Mouse (Mus musculus): ENCODE results near the gene Btnl2. TPM values are rescaled to one million over a fixed set of nuclear protein-coding genes. Genes with fewer than 3 reads are reported as not detected.

The Btnl2 gene
- total RNA-seq, 2 experiments from 2014 or later: 0.62 to 0.91 TPM

DNA sequence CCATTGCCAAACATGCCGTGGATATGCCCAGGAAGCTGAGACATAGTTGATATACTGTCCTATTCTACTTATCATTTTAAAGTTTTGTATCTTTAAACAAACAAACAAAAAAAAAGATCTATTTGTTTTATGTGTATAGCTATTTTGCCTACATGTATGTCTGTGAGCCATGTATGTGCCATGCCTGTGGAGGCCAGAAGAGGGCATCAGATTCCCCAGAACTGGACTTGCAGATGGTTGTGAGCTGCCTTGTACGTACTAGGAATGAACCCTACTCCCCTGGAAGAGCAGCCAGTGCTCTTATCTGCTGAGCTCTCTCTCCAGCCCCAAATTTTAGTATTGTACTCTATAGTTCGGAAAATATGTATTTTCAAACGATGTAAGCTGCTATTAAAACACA is 33.9 kb downstream of the Btnl2 start:
- DNase-seq (ENCODE audit: low spot score in 2 of 2): peak in 1 of 2 experiments; percentile 19
- intact Hi-C loops (cut with DNase I): no loop called here

- intact Hi-C loops (cut with DNase I): no loop called here
- DNase-seq (ENCODE audit: low spot score in 2 of 2): no peak
Measured at GRCm38 (mm10) chr17:34391507-34391906, 36.9 kb downstream of the Btnl2 start.

GRCm38 (mm10) chr17:34392321-34392720 is 37.7 kb downstream of the Btnl2 start:
- peak in 1 of 2 experiments; percentile 15 for DNase-seq (ENCODE audit: low spot score in 2 of 2)
- intact Hi-C loops (cut with DNase I): no loop called here

DNA sequence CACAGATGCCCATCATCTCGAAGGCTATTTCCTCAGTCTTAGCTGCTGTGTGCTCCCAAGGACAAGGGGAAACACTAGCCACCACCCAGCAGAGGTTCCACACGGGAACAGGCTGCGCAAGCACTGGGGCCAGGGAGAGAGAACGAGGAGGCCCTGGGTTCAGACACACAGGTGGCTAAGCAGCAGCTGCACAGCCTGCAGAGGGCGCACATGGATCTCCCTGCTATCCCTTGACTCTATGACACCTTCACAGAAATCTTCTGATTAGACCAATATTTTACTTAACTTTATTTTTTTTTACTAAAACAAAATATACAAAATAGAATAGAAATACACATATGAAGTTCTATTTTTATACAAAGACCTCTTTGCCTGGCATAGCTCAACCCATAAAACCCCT is 42.7 kb downstream of the Btnl2 start:
- no peak for DNase-seq (ENCODE audit: low spot score in 2 of 2)
- intact Hi-C loops (cut with DNase I): no loop called here

GRCm38 (mm10) chr17:34398058-34398710 is 43.6 kb downstream of the Btnl2 start:
- intact Hi-C loops (cut with DNase I): no loop called here
- peak; percentile 82 to 95 for DNase-seq (ENCODE audit: low spot score in 2 of 2)

DNA sequence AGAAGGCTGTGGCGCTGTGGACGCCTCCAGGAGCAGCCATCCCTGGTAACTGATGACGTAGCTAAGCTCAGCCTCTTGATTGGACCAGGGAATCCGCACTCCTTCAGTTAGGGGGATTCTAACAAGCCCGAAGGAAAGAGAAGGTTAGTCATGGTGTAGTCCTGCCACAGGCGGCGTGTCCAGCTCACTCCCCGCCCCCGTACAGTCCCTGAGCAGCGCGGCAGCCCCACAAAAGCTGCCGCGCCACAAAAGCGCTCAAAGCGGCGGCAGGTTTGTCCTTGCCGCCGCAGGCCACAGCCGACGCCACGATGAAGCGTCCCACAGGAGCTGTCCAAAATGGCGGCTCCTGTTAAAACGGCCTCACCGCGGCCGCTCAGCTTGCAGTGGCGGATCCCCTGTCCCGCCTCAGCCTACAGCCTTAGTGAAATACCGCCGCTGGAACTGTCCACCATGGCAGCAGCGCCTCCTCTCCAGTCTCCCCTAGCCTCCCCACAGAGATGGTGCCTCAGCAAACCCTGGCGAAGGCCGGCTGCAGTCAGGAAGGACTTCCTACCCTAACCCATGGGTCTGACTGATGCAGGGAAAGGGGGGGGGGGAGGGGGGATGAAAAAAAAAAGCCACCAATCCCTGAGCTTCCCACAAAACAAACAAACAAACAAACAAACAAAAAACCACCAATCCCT is 44.2 kb downstream of the Btnl2 start, which contains the start of gene BC051142:
TSS of gene BC051142 (plus strand) at position 110 of the 683 bp plus-strand sequence.
- intact Hi-C loops (cut with DNase I): no loop called here
- peak; percentile 86 to 88 for DNase-seq (ENCODE audit: low spot score in 2 of 2)

- intact Hi-C loops (cut with DNase I): no loop called here
- peak in 1 of 2 experiments; percentile 8 for DNase-seq (ENCODE audit: low spot score in 2 of 2)
Measured at GRCm38 (mm10) chr17:34399394-34399715, 44.7 kb downstream of the Btnl2 start.

GRCm38 (mm10) chr17:34411117-34411516 is 56.5 kb downstream of the Btnl2 start:
- intact Hi-C loops (cut with DNase I): loop anchor here (5.0 kb wide), 2 partner anchors 164 to 239 kb away; no protein-coding TSS in a partner anchor
- DNase-seq (ENCODE audit: low spot score in 2 of 2): peak; percentile 82 to 84

Other genes starting within 250 kb of the Btnl2 start
- 10 to 100 TPM; 25.8 to 29.1 TPM for gene H2-DMa, start 235.3 kb upstream of the Btnl2 start, total RNA-seq (2021)
- 100 to 1,000 TPM; 231 to 249 TPM for gene Brd2, start 232.2 kb upstream of the Btnl2 start, total RNA-seq (2021)
- gene H2-DMb2, start 211.5 kb upstream of the Btnl2 start, total RNA-seq (2021): 1 to 10 TPM; 1.0 to 1.1 TPM
- 1 to 10 TPM; 1.1 to 1.6 TPM for gene H2-DMb1, start 201.8 kb upstream of the Btnl2 start, total RNA-seq (2021)
- gene Tap1, start 167.3 kb upstream of the Btnl2 start, total RNA-seq (2021): 1 to 10 TPM; 2.1 to 2.8 TPM
- 1 to 10 TPM; 1.8 to 2.2 TPM for gene Psmb9, start 167.1 kb upstream of the Btnl2 start, total RNA-seq (2021)
- gene Psmb8, start 157.1 kb upstream of the Btnl2 start, total RNA-seq (2021): 1 to 10 TPM; 2.6 to 2.7 TPM
- gene Tap2, start 151.3 kb upstream of the Btnl2 start, total RNA-seq (2021): 1 to 10 TPM; 3.1 to 5.0 TPM
- gene H2-Ob, start 115.9 kb upstream of the Btnl2 start, total RNA-seq (2021): under 1 TPM in 1 of 2 experiments, not detected in 1; 0.15 TPM
- 1 to 10 TPM; 1.1 to 2.1 TPM for gene H2-Ab1, start 97.1 kb upstream of the Btnl2 start, total RNA-seq (2021)
- gene H2-Aa, start 67.0 kb upstream of the Btnl2 start, total RNA-seq (2021): 1 to 10 TPM; 1.6 to 1.7 TPM
- 1 to 10 TPM in 1 of 2 experiments, under 1 TPM in 1; 0.99 to 2.4 TPM for gene H2-Eb1, start 49.0 kb upstream of the Btnl2 start, total RNA-seq (2021)
- not detected for gene H2-Eb2, start 29.2 kb upstream of the Btnl2 start, total RNA-seq (2021)
- not detected for gene Btnl1, start 22.3 kb downstream of the Btnl2 start, total RNA-seq (2021)
- gene BC051142, start 44.0 kb downstream of the Btnl2 start, total RNA-seq (2021): 1 to 10 TPM; 4.9 to 5.6 TPM
- gene Btnl4, start 122.5 kb downstream of the Btnl2 start, total RNA-seq (2021): not detected
- gene Btnl6, start 162.5 kb downstream of the Btnl2 start, total RNA-seq (2021): not detected
- 10 to 100 TPM; 10.0 to 10.9 TPM for gene Notch4, start 209.4 kb downstream of the Btnl2 start, total RNA-seq (2021)
- gene Gpsm3, start 235.0 kb downstream of the Btnl2 start, total RNA-seq (2021): 1 to 10 TPM; 3.2 to 3.4 TPM
- gene Pbx2, start 236.4 kb downstream of the Btnl2 start, total RNA-seq (2021): 10 to 100 TPM; 45.9 to 48.8 TPM
- 1 to 10 TPM in 1 of 2 experiments, under 1 TPM in 1; 0.87 to 1.2 TPM for gene Ager, start 243.0 kb downstream of the Btnl2 start, total RNA-seq (2021)
- gene Rnf5, start 248.9 kb downstream of the Btnl2 start, total RNA-seq (2021): 10 to 100 TPM; 83.2 to 90.9 TPM
- gene Agpat1, start 249.4 kb downstream of the Btnl2 start, total RNA-seq (2021): 100 to 1,000 TPM; 175 to 180 TPM

Data from left cerebral cortex, postnatal 14 days (tissue).